Mouse (Mus musculus) embryo, embryonic 9.5 days (tissue): ENCODE results near the gene Cks2.
"Not testable (repeated sequence)": the region's sequence is repeated elsewhere in the genome, so short reads cannot be mapped to it uniquely, and the experiment has no call there.

Experiments
- DNase-seq: peaks from one replicate; pipeline ENCODE4 v3.0.0-alpha.2; 2017; ENCODE audit errors: extremely low spot score

Cks2 gene

GRCm38 (mm10) chr13:51641424-51641823 is 3.6 kb upstream of the Cks2 start:
- DNase-seq, result no peak

DNA sequence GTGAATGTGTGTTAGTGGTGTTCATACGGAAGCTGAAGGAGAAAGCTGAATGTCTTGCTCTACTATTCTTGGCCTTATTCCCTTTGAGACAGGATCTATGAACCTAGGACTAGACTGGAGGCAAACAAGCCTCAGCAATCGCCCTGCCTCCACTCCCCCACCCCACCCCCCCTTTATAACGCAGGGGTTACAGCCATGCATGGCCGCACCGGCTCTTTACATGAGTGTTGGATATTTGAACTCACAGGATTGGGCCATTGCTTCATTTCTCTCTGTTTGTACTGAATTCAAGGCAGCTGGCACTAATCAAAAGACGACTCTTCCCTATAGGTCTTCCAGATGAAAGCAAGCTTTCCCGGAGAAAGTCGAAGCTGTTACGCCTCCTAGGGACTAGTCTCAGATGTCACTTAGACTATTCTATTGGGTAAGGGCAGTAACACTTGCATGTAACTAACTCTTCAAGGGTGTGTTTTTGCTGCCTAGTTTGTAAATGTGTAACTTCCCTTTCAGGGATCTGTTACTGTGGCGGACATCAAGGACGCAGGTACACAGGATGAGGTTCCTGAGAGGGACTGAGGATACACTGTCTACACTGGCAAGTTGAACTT is 2.8 kb upstream of the Cks2 start:
- no peak for DNase-seq

DNA sequence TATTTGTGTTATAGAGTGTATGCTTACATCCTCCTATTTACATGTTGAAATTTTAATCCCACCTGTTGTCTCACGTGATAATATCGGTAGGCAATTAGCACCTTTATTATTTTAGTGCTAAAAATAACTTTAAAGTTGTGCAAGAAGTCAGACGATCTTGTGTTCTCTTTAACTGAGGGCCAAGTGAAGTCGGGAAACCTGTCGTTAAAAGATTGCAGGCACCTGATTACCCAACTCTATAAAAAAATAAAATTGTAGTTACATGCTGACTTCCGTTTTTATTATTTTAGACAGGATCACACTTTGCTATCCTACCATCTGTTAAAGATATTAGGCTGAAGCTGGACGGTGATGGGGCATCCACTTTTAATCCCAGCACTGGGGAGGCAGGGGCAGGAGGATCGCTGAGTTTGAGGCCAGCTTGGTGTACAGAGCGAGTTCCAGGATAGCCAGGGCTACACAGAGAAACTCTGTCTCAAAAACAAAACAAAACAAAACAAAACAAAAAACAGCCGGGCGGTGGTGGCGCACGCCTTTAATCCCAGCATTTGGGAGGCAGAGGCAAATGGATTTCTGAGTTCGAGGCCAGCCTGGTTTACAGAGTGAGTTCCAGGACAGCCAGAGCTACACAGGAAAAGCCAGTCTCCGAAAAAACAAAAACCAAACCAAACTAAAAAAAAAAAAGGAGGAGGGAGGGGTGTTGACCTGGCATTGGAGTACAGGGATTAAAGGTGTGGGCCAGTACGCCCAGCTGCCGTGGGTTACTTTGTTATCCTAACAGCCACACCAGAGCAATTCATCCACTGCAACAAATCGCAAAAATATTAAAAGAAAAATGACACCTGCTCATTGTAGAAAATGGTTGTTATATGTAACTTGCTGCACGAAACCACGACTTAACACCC is 856 bp upstream of the Cks2 start:
- no peak for DNase-seq

GRCm38 (mm10) chr13:51645872-51646271 is 840 bp downstream of the Cks2 start:
- DNase-seq, result peak; percentile 29

- no peak for DNase-seq
Measured at GRCm38 (mm10) chr13:51646362-51647027, 1.5 kb downstream of the Cks2 start.

GRCm38 (mm10) chr13:51647770-51648169 is 2.7 kb downstream of the Cks2 start:
- DNase-seq, result no peak

- DNase-seq, result no peak
Measured at GRCm38 (mm10) chr13:51648237-51648636, 3.2 kb downstream of the Cks2 start.

GRCm38 (mm10) chr13:51649740-51650139 is 4.7 kb downstream of the Cks2 start:
- no peak for DNase-seq

GRCm38 (mm10) chr13:51651408-51652064 is 6.5 kb downstream of the Cks2 start, which contains the start of gene Secisbp2:
Gene Secisbp2, plus strand, starts transcription at chr13:51651697.
- peak; percentile 94 for DNase-seq

DNA sequence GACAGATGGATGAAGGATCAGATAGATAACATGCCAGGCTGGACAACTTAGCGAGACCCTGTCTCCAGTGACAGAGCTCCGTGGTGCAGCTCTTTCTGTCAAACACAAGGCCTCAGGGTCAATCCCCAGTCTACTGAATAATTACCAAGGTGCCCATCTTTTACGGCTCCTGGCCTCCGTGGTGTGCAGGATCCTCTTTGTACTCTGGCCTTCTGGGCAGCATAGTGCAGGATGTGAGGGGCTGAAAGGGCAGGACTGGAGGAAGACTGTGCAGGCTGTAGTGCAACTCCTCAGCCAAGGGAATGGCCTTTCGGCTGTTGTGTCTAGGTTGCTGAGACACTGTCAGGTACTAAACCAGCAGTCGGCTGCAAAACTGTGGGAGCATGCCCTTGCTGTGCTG is 8.1 kb downstream of the Cks2 start:
- DNase-seq, result no peak

DNA sequence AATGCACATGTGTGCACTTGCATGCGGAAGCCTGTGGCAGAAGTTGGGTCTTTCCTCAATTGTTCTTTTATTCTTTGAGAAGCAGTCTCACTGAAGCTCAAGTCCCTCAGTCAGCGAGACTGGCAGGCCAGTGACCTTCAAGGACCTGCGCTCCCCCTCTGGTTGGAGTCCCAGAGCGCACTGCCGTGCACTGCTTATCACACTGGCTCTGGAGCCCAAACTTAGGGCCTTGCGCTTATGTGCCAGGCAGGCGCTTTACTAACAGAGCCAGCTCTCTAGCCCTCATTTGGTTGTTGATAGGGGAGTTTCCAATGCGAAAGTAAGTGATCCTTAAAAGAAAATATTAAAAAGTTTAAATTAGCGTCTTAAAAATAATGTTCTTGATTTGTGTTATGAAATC is 8.9 kb downstream of the Cks2 start:
- DNase-seq, result no peak

GRCm38 (mm10) chr13:51656516-51657235 is 11.6 kb downstream of the Cks2 start:
- DNase-seq, result no peak

DNA sequence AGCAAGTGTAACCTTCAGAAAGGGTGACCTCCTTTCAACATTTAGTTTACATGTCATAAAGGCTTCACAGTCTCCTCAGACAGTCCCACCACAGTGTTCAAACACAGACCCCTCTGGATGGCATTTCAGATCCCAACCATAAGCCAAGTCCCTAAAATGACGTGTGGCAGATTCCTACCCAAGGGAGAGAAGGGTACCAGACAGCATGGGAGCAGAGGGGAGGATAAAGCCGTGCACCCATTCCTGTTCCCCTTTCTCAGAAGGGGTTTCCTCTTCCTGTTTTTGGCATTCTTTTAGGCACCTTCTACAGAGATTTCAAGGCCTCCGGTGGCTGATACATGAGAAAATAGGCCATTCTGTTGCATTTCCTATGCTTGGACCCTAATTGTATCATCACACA is 13.1 kb downstream of the Cks2 start:
- DNase-seq, result no peak

DNA sequence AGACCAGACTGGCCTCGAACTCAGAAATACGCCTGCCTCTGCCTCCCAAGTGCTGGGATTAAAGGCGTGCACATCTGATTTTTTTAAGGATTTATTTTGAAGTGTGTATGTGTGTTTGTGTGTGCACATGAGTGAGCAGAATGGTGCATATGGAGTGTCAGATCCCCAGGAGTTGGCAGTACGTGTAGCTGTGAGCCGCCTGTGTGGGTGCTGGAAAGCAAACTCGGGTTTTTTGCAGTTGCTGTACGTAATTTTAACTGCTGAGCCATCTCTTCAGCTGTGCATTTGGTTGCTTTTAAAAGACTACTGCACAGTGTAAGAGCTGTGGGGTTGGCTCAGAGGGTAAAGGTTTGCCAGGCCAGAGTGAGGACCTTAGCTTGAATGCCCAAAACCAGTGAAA is 14.5 kb downstream of the Cks2 start:
- DNase-seq, result no peak

DNA sequence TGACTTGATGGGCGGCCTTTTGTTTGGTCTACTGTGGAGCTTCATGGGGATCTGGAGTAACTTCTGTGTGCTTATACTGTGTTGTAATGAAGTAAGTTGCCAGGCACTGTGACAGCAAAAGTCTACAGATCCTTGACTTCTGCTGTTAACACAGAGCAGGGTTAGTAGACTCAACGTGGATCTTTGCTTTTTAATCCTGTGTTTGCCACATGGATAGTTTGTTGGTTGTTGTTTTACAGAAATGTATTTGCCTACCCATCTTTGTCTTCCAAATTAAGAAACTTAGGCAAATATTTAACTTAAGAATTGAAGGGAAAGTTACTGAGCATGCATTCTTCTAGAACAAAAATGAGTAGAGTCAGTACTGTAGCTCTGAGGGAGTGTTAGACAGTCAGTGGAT is 18.5 kb downstream of the Cks2 start:
- DNase-seq, result no peak

GRCm38 (mm10) chr13:51668195-51668594 is 23.2 kb downstream of the Cks2 start:
- DNase-seq, result not testable (repeated sequence)

GRCm38 (mm10) chr13:51676641-51677040 is 31.6 kb downstream of the Cks2 start:
- no peak for DNase-seq

DNA sequence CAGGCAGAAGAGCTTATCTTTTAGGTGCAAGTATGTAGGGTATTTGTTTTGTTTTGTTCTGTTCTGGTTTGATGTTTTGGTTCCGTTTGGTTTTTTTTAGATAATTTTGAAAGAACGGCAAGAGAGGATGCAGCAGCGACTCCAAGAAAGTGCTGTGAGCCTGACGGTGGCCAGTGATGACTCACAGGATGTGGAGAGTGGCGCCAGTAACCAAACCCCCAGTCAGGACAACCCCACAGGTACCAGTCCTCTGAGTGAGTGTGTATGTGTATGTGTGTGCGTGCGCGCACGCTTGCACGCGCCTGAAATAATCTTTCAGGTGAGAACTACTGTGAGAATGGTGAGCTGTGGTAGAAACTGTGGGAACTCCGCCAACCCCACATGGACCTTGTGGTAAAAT is 32.0 kb downstream of the Cks2 start:
- DNase-seq, result no peak

GRCm38 (mm10) chr13:51677630-51678185 is 32.7 kb downstream of the Cks2 start:
- DNase-seq, result no peak

DNA sequence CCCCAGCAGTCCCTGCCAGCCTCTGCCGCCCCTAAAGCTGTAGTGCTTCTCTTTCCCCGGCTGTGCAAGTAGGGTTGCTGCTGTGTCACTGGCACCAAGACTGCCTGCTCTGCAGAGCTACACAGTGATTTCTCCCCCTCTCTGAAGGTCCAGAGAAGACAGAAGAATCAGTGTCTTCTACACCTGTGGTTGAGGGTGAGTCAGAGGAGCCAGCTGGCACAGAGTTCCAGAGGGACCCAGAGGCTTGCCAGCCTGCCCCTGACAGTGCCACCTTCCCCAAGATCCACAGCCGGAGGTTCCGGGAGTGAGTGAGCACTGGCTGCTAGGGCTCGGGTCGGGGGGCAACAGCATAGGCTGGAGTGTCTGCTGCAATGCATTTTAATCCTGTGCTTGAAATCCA is 33.7 kb downstream of the Cks2 start:
- DNase-seq, result no peak

DNA sequence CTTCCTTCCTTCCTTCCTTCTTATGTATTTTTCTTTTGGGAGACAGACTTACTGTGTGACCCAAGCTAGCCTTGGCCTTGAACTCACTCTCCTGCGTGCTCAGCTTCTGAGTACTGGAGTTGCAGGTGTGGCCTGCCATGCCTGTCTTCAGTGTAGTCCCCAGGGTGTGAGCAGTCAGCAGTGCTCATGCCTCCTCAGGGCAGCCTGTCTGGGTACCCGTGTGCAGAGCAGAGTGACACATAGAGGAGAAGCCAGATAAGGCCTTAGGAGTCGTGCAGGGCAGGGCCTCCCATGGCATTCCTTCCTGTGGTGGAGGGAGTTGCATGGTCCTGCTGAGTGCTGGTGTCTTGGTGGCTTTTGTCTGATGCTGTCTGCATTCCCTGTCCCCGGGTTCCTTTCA is 34.3 kb downstream of the Cks2 start:
- DNase-seq, result no peak
